Mouse (Mus musculus) MEL (cell line): ENCODE measurements at regions not wholly inside any gene's neighbourhood (a gene's known extent, or its start where the extent isn't known, plus 50 kb on each side); places are given as distances from the start of the nearest gene placed in this dataset.

Experiments used
- DNase-seq: peaks from one replicate; pipeline ENCODE4 v3.0.0; 2011; ENCODE audit warnings: low read depth, low spot score
- H3K27ac ChIP-seq: 2 replicates; pipeline ENCODE4 v1.5.1; 2012; ENCODE audit warnings: low read depth, mild to moderate bottlenecking, control low read depth, low read length, moderate library complexity; ENCODE audit not compliant: control insufficient read depth
- H3K27me3 ChIP-seq, 2 experiments: fragments of 150-350 bp in 1 of 2; sonication (generic) in 1 of 2; 2 replicates each; pipeline ENCODE4 v1.6.1; 2012; ENCODE audit warnings: low read length in 2 of 2, mild to moderate bottlenecking in 2 of 2, improper control_type of control experiment in 1 of 2, moderate library complexity in 1 of 2; ENCODE audit not compliant: insufficient read depth in 2 of 2, control insufficient read depth in 1 of 2
- H3K36me3 ChIP-seq, 2 experiments: 2 replicates each; pipeline ENCODE4 v1.6.1; 2012 to 2014; ENCODE audit warnings: low read length in 2 of 2, improper control_type of control experiment in 1 of 2, inconsistent platforms in 1 of 2, mild to moderate bottlenecking in 1 of 2; ENCODE audit not compliant: insufficient read depth in 2 of 2, control insufficient read depth in 1 of 2
- H3K4me1 ChIP-seq, 2 experiments: fragments of 150-350 bp in 1 of 2; sonication (generic) in 1 of 2; 2 replicates each; pipeline ENCODE4 v1.6.1; 2012; ENCODE audit warnings: low read length in 2 of 2, improper control_type of control experiment in 1 of 2, mild to moderate bottlenecking in 1 of 2; ENCODE audit not compliant: insufficient read depth in 2 of 2, control insufficient read depth in 1 of 2
- H3K4me3 ChIP-seq, 2 experiments: fragments of 150-350 bp in 1 of 2; sonication (generic) in 1 of 2; 2 replicates each; pipeline ENCODE4 v1.5.1; 2012; ENCODE audit warnings: low read depth in 2 of 2, low read length in 2 of 2, mild to moderate bottlenecking in 2 of 2, moderate library complexity in 2 of 2, control low read depth in 1 of 2, improper control_type of control experiment in 1 of 2; ENCODE audit not compliant: control insufficient read depth in 1 of 2, insufficient read depth in 1 of 2
- H3K79me2 ChIP-seq: 2 replicates; pipeline ENCODE4 v1.6.1; 2012; ENCODE audit warnings: mild to moderate bottlenecking, low read length, moderate library complexity; ENCODE audit not compliant: control insufficient read depth, poor library complexity, insufficient read depth
- H3K9ac ChIP-seq: 2 replicates; pipeline ENCODE4 v1.6.1; 2012; ENCODE audit warnings: low read depth, mild to moderate bottlenecking, control low read depth, low read length, moderate library complexity; ENCODE audit not compliant: control insufficient read depth, poor library complexity, severe bottlenecking
- H3K9me3 ChIP-seq: fragments of 150-350 bp; sonication (generic); replicated peaks from 2 replicates; pipeline ENCODE4 v1.6.1; 2012; ENCODE audit warnings: mild to moderate bottlenecking, low read length, improper control_type of control experiment, moderate library complexity; ENCODE audit not compliant: insufficient read depth
- BHLHE40 ChIP-seq: IDR thresholded peaks from 2 replicates; pipeline ENCODE4 v1.6.1; 2012; ENCODE audit warnings: low read depth, mild to moderate bottlenecking, inconsistent platforms, low read length, improper control_type of control experiment, borderline replicate concordance
- CHD1 ChIP-seq: IDR thresholded peaks from 2 replicates; pipeline ENCODE4 v1.6.1; 2012; ENCODE audit warnings: low read depth, mild to moderate bottlenecking, inconsistent platforms, low read length, improper control_type of control experiment
- CHD2 ChIP-seq: IDR thresholded peaks from 2 replicates; pipeline ENCODE4 v1.6.1; 2011; ENCODE audit warnings: low read length, improper control_type of control experiment
- HCFC1 ChIP-seq: IDR thresholded peaks from 2 replicates; pipeline ENCODE4 v1.6.1; 2012; ENCODE audit warnings: low read depth, mild to moderate bottlenecking, inconsistent platforms, low read length, improper control_type of control experiment, moderate library complexity
- MXI1 ChIP-seq: IDR thresholded peaks from 2 replicates; pipeline ENCODE4 v1.6.1; 2011; ENCODE audit warnings: mild to moderate bottlenecking, low read depth, low read length, improper control_type of control experiment
- MYC ChIP-seq: IDR thresholded peaks from 2 replicates; pipeline ENCODE4 v1.6.1; 2011; ENCODE audit warnings: low read depth, mild to moderate bottlenecking, low read length, improper control_type of control experiment, moderate library complexity
- NRF1 ChIP-seq: IDR thresholded peaks from 2 replicates; pipeline ENCODE4 v1.6.1; 2014; ENCODE audit warnings: low read depth, mild to moderate bottlenecking, inconsistent platforms, low read length, improper control_type of control experiment, moderate library complexity; ENCODE audit not compliant: poor library complexity, insufficient read depth, severe bottlenecking
- POLR2A ChIP-seq, 2 experiments: IDR thresholded peaks; 2 replicates each; pipeline ENCODE4 v1.6.1; 2011 to 2012; ENCODE audit warnings: low read length in 2 of 2, mild to moderate bottlenecking in 2 of 2, control low read depth in 1 of 2, improper control_type of control experiment in 1 of 2, low read depth in 1 of 2, moderate library complexity in 1 of 2; ENCODE audit not compliant: control insufficient read depth in 1 of 2, insufficient read depth in 1 of 2, poor library complexity in 1 of 2
- RAD21 ChIP-seq: IDR thresholded peaks from 2 replicates; pipeline ENCODE4 v1.6.1; 2011; ENCODE audit warnings: mild to moderate bottlenecking, low read depth, low read length, improper control_type of control experiment
- SIN3A ChIP-seq: IDR thresholded peaks from 2 replicates; pipeline ENCODE4 v1.6.1; 2012; ENCODE audit warnings: low read length, improper control_type of control experiment, inconsistent platforms
- TCF12 ChIP-seq: IDR thresholded peaks from 2 replicates; pipeline ENCODE4 v1.6.1; 2014; ENCODE audit warnings: low read depth, mild to moderate bottlenecking, inconsistent platforms, low read length, improper control_type of control experiment, moderate library complexity
- UBTF ChIP-seq: IDR thresholded peaks from 2 replicates; pipeline ENCODE4 v1.6.1; 2012; ENCODE audit warnings: low read depth, mild to moderate bottlenecking, inconsistent platforms, low read length, improper control_type of control experiment, moderate library complexity, borderline replicate concordance; ENCODE audit not compliant: insufficient read depth
- USF1 ChIP-seq: IDR thresholded peaks from 2 replicates; pipeline ENCODE4 v1.6.1; 2014; ENCODE audit warnings: low read depth, mild to moderate bottlenecking, inconsistent platforms, low read length, improper control_type of control experiment, moderate library complexity
- ZC3H11A ChIP-seq: IDR thresholded peaks from 2 replicates; pipeline ENCODE4 v1.6.1; 2012; ENCODE audit warnings: low read depth, mild to moderate bottlenecking, inconsistent platforms, low read length, improper control_type of control experiment
- ZKSCAN1 ChIP-seq: IDR thresholded peaks from 2 replicates; pipeline ENCODE4 v1.6.1; 2012; ENCODE audit warnings: low read depth, mild to moderate bottlenecking, inconsistent platforms, low read length, improper control_type of control experiment, moderate library complexity

DNA sequence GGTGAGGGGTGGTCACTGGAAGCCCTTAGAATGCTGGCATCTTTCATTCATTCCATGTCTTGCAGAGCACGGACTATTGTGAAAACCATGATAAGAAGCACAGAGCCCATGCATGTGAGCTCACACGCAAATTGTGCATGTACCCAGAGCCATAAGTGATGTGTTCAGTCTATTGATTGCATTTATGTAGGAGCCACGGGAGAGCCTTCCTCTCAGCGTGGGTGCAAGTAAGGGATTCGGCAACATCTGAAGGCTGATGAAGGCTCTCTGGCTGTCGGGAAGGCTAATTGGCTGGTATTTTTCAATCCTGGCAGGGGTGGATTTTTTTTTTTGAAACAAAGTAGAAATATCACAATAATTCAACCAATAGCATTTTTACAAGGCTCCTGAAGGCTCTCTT, 150.5 kb downstream of the Sox11 start:
- Histone ChIP-seq H3K4me1 (no peaks in the 10 kb centered on the region), H3K79me2 (no peaks in the 10 kb centered on the region), H3K36me3 (no peaks in the 10 kb centered on the region), H3K4me3 (no peak overlapping the region), H3K9ac (no peak overlapping the region), H3K9me3 (no peaks in the 10 kb centered on the region), H3K27me3 (no peaks in the 10 kb centered on the region)
- TF ChIP-seq POLR2A (IDR thresholded peaks at IDR 0.05; ENCODE audit: control insufficient read depth in 1 of 2, insufficient read depth in 1 of 2, low read depth in 1 of 2, low read length in 2 of 2, poor library complexity in 1 of 2): no peak
- no peak for TF ChIP-seq CHD2
- no peak for TF ChIP-seq USF1
- no peak for TF ChIP-seq MYC
- TF ChIP-seq ZC3H11A: no peak
- TF ChIP-seq HCFC1: no peak
- no peak for TF ChIP-seq TCF12
- TF ChIP-seq SIN3A: no peak
- TF ChIP-seq NRF1: no peak
- TF ChIP-seq MXI1: no peak
- no peak for TF ChIP-seq ZKSCAN1
- TF ChIP-seq UBTF: no peak
- TF ChIP-seq, all 39 proteins: peak for 0
- H3K27ac ChIP-seq: no peak overlapping the region
- DNase-seq: no peak

DNA sequence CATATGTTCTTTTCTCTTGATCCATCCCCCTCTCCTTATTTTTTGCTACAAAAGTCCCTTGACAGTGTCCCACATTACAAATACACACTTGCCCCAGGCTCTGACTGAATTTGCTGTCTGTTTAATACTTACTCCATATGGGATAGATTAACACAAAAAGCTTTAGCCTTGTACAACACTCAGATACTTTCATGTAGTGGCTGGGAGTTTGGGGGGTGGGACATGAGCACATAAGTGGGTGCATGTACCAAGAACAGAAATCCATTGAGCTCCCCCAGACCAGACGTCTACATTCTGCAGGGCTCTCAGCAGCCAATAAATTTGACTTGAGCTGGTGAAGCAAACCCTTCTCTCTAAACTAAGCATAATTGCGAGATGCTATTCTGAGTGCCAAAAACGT, 154.9 kb downstream of the Sox11 start:
- no peak for DNase-seq
- no peak overlapping the region for H3K27ac ChIP-seq
- no peaks in the 10 kb centered on the region for H3K27me3 ChIP-seq
- H3K36me3 ChIP-seq: no peaks in the 10 kb centered on the region
- no peaks in the 10 kb centered on the region for H3K9me3 ChIP-seq
- H3K4me1 ChIP-seq: no peaks in the 10 kb centered on the region
- H3K9ac ChIP-seq: no peak overlapping the region
- H3K4me3 ChIP-seq: no peak overlapping the region
- H3K79me2 ChIP-seq: no peaks in the 10 kb centered on the region
- no peak for TF ChIP-seq BHLHE40
- TF ChIP-seq POLR2A (IDR thresholded peaks at IDR 0.05; ENCODE audit: control insufficient read depth in 1 of 2, insufficient read depth in 1 of 2, low read depth in 1 of 2, low read length in 2 of 2, poor library complexity in 1 of 2): no peak
- no peak for TF ChIP-seq CHD1
- TF ChIP-seq RAD21: no peak
